17 mouse cellular contexts compared by ENCODE assay signal in genomic region chr8:11248712-11249111, GRCm38 (mm10).
DNase-seq lines count a peak whose midpoint lies in the region; ATAC-seq and TF ChIP-seq lines count a peak whose summit lies in the region.
"Had no signal": no experiment of that assay in that cellular context is flagged by ENCODE, and none has a peak within 500 bp of the region (broad histone marks: within the 10 kb centered on the region; RNA-seq: fewer than 3 reads in every experiment).

No protein-coding gene starts in this region.

- no peak for TF ChIP-seq EP300 in stomach, postnatal 0 days (optimal IDR thresholded peaks at IDR 0.05)

- no peak for TF ChIP-seq POLR2A in lung, adult 2 months (IDR thresholded peaks at IDR 0.05; ENCODE audit: borderline replicate concordance, extremely low read depth, low read depth, low read length)

- H3K36me3 ChIP-seq in heart, embryonic 15.5 days = peaks cover 23% of the 10 kb centered on the region
- H3K36me3 ChIP-seq in lung, embryonic 14.5 days (ENCODE audit: insufficient read depth) = peaks cover 29% of the 10 kb centered on the region
- H3K36me3 ChIP-seq in intestine, embryonic 16.5 days (ENCODE audit: control insufficient read depth, insufficient read depth, low read length) = no peaks in the 10 kb centered on the region; the same call in 1 of the 2 replicates
- H3K36me3 ChIP-seq in stomach, postnatal 0 days (ENCODE audit: control insufficient read depth, insufficient read depth, low read length) = 0 out of 2 replicates have a peak, but pooled peaks cover 3% of the 10 kb centered on the region
- H3K36me3 ChIP-seq: G1E; liver, embryonic 12.5 days; midbrain, embryonic 12.5 days; neural tube, embryonic 15.5 days had no signal

- no peaks in the 10 kb centered on the region for H3K9me3 ChIP-seq in heart, embryonic 15.5 days (replicated peaks)
- no peaks in the 10 kb centered on the region for H3K9me3 ChIP-seq in lung, embryonic 14.5 days (ENCODE audit: low read depth, low read length)
- no peaks in the 10 kb centered on the region for H3K9me3 ChIP-seq in intestine, embryonic 16.5 days (ENCODE audit: control insufficient read depth, low read length)
- no peaks in the 10 kb centered on the region for H3K9me3 ChIP-seq in stomach, postnatal 0 days (ENCODE audit: control insufficient read depth, low read length)
- H3K9me3 ChIP-seq: embryonic facial prominence, embryonic 15.5 days; G1E; hindbrain, embryonic 10.5 days; liver, embryonic 12.5 days; midbrain, embryonic 12.5 days; neural tube, embryonic 15.5 days had no signal

- H3K4me2 ChIP-seq in heart, embryonic 15.5 days = no peak overlapping the region
- H3K4me2 ChIP-seq in lung, embryonic 14.5 days = no peak overlapping the region
- no peak overlapping the region for H3K4me2 ChIP-seq in intestine, embryonic 16.5 days (ENCODE audit: low read depth, low read length)
- no peak overlapping the region for H3K4me2 ChIP-seq in stomach, postnatal 0 days (replicated peaks; ENCODE audit: low read depth)
- H3K4me2 ChIP-seq: embryonic facial prominence, embryonic 15.5 days; liver, embryonic 12.5 days; midbrain, embryonic 12.5 days; neural tube, embryonic 15.5 days had no signal

- TF ChIP-seq CTCF in lung, embryonic 14.5 days (IDR thresholded peaks at IDR 0.05; ENCODE audit: low read depth) = no peak
- TF ChIP-seq CTCF in lung, adult 2 months (IDR thresholded peaks at IDR 0.05; ENCODE audit: insufficient read depth, low read length) = no peak
- TF ChIP-seq CTCF in stomach, postnatal 0 days (IDR thresholded peaks at IDR 0.05; ENCODE audit: low read depth) = no peak

- peak overlapping the region; percentile 28; the same call in 1 of the 2 replicates for H3K27ac ChIP-seq in heart, embryonic 15.5 days
- H3K27ac ChIP-seq in lung, embryonic 14.5 days (ENCODE audit: low read depth) = 0 out of 2 replicates have a peak overlapping the region, but pooled peaks have one; percentile 21
- 0 out of 2 replicates have a peak overlapping the region, but pooled peaks have one; percentile 7 for H3K27ac ChIP-seq in intestine, embryonic 16.5 days (ENCODE audit: low read length)
- H3K27ac ChIP-seq in stomach, postnatal 0 days (replicated peaks) = peak overlapping the region; percentile 40; the same call in 1 of the 2 replicates
- H3K27ac ChIP-seq: embryonic facial prominence, embryonic 15.5 days; hindbrain, embryonic 10.5 days; left cerebral cortex, adult 2 months; liver, embryonic 12.5 days; midbrain, embryonic 12.5 days; neural tube, embryonic 15.5 days had no signal

- no peak for ATAC-seq in heart, embryonic 15.5 days (replicated peaks; ENCODE audit: insufficient number of reproducible peaks, insufficient read depth, low FRiP score, low read depth)
- ATAC-seq in lung, embryonic 14.5 days (ENCODE audit: insufficient read depth) = no peak
- ATAC-seq in intestine, embryonic 16.5 days = no peak
- no peak for ATAC-seq in stomach, postnatal 0 days (ENCODE audit: low FRiP score, low TSS enrichment)
- ATAC-seq: inflammation-experienced regulatory T-cells, adult 6 months; liver, embryonic 12.5 days had no signal

- intact Hi-C loops in heart, postnatal 14 days (cut with DNase I) = no loop called here

- no peak overlapping the region for H3K4me3 ChIP-seq in heart, embryonic 15.5 days
- H3K4me3 ChIP-seq in lung, embryonic 14.5 days (ENCODE audit: low read depth, low read length) = no peak overlapping the region
- H3K4me3 ChIP-seq in lung, adult 2 months (replicated peaks; ENCODE audit: extremely low read depth, low read depth, low read length) = no peak overlapping the region
- H3K4me3 ChIP-seq in intestine, embryonic 16.5 days (ENCODE audit: low read length) = no peak overlapping the region
- H3K4me3 ChIP-seq in stomach, postnatal 0 days (ENCODE audit: low read depth, low read length) = no peak overlapping the region
- H3K4me3 ChIP-seq: embryonic facial prominence, embryonic 15.5 days; hindbrain, embryonic 10.5 days; left cerebral cortex, adult 2 months; liver, embryonic 12.5 days; midbrain, embryonic 12.5 days; myocyte; neural tube, embryonic 15.5 days had no signal

- WGBS in heart, embryonic 15.5 days = 42% methylated on average over 7 of the region's 7 CpGs
- 36% methylated on average over 7 of the region's 7 CpGs for WGBS in lung, embryonic 14.5 days
- 56% methylated on average over 7 of the region's 7 CpGs for WGBS in lung, adult 2 months
- 58% methylated on average over 7 of the region's 7 CpGs for WGBS in intestine, embryonic 16.5 days
- 46% methylated on average over 7 of the region's 7 CpGs for WGBS in stomach, postnatal 0 days

- DNase-seq in heart, postnatal 14 days = no peak
- no peak for DNase-seq in lung, embryonic 14.5 days
- DNase-seq in lung, adult 2 months = no peak
- no peak for DNase-seq in stomach, postnatal 0 days (ENCODE audit: low spot score)
- DNase-seq in frontal cortex, adult 2 months (ENCODE audit: extremely low spot score in 1 of 2, low spot score in 1 of 2) = no peak
- DNase-seq: thymus, adult 18-20 months had no signal

- H3K27me3 ChIP-seq in heart, embryonic 15.5 days = no peaks in the 10 kb centered on the region
- H3K27me3 ChIP-seq in lung, embryonic 14.5 days (ENCODE audit: insufficient read depth, low read length) = no peaks in the 10 kb centered on the region
- no peaks in the 10 kb centered on the region for H3K27me3 ChIP-seq in intestine, embryonic 16.5 days (replicated peaks; ENCODE audit: control insufficient read depth, insufficient read depth, low read length)
- no peaks in the 10 kb centered on the region for H3K27me3 ChIP-seq in stomach, postnatal 0 days (ENCODE audit: control insufficient read depth, insufficient read depth, low read length)
- H3K27me3 ChIP-seq: embryonic facial prominence, embryonic 15.5 days; midbrain, embryonic 12.5 days; neural tube, embryonic 15.5 days had no signal

- H3K9ac ChIP-seq in heart, embryonic 15.5 days = no peak overlapping the region
- H3K9ac ChIP-seq in lung, embryonic 14.5 days = no peak overlapping the region
- no peak overlapping the region for H3K9ac ChIP-seq in intestine, embryonic 16.5 days (ENCODE audit: low read depth, low read length)
- no peak overlapping the region for H3K9ac ChIP-seq in stomach, postnatal 0 days (ENCODE audit: low read length)
- H3K9ac ChIP-seq: embryonic facial prominence, embryonic 15.5 days; liver, embryonic 12.5 days; midbrain, embryonic 12.5 days; neural tube, embryonic 15.5 days had no signal

- H3K4me1 ChIP-seq in heart, embryonic 15.5 days (replicated peaks) = peaks cover 51% of the 10 kb centered on the region
- peaks cover 35% of the 10 kb centered on the region for H3K4me1 ChIP-seq in lung, embryonic 14.5 days (ENCODE audit: insufficient read depth)
- H3K4me1 ChIP-seq in lung, adult 2 months (ENCODE audit: control insufficient read depth, insufficient read depth, low read length) = peaks cover 21% of the 10 kb centered on the region
- peaks cover 29% of the 10 kb centered on the region for H3K4me1 ChIP-seq in intestine, embryonic 16.5 days (ENCODE audit: control insufficient read depth, insufficient read depth, low read length)
- peaks cover 4% of the 10 kb centered on the region; the same call in 1 of the 2 replicates for H3K4me1 ChIP-seq in stomach, postnatal 0 days (replicated peaks; ENCODE audit: control insufficient read depth, insufficient read depth)
